Mouse (Mus musculus) hindbrain, embryonic 15.5 days (tissue): ENCODE measurements around the gene Gm45015. TPM values are rescaled to one million over a fixed set of nuclear protein-coding genes. Genes with fewer than 3 reads are reported as not detected.
"Not testable (repeated sequence)": the region's sequence is repeated elsewhere in the genome, so short reads cannot be mapped to it uniquely, and the experiment has no call there.

Experiments
- ATAC-seq: fragments of 200-750 bp; cut with Nextera tagmentation; 2 replicates; pipeline ENCODE4 v1.8.0; 2017; ENCODE audit warnings: low read depth, moderate number of reproducible peaks, moderate TSS enrichment; ENCODE audit not compliant: low FRiP score
- H3K27ac ChIP-seq: fragments of 300-500 bp; sonication (generic); replicated peaks from 2 replicates; pipeline ENCODE4 v1.5.1; 2015; ENCODE audit warnings: mild to moderate bottlenecking, inconsistent platforms
- H3K27me3 ChIP-seq: fragments of 300-500 bp; sonication (generic); 2 replicates; pipeline ENCODE4 v1.6.1; 2015; ENCODE audit warnings: control low read depth, inconsistent platforms
- H3K36me3 ChIP-seq: fragments of 300-500 bp; sonication (generic); 2 replicates; pipeline ENCODE4 v1.6.1; 2015; ENCODE audit warnings: control low read depth, inconsistent platforms
- H3K4me1 ChIP-seq: fragments of 300-500 bp; sonication (generic); replicated peaks from 2 replicates; pipeline ENCODE4 v1.6.1; 2015; ENCODE audit warnings: control low read depth, inconsistent platforms
- H3K4me2 ChIP-seq: fragments of 300-500 bp; sonication (generic); 2 replicates; pipeline ENCODE4 v1.6.1; 2015; ENCODE audit warnings: moderate library complexity, mild to moderate bottlenecking, inconsistent platforms
- H3K4me3 ChIP-seq: fragments of 300-500 bp; sonication (generic); 2 replicates; pipeline ENCODE4 v1.5.1; 2015; ENCODE audit warnings: mild to moderate bottlenecking, inconsistent platforms
- H3K9ac ChIP-seq: fragments of 300-500 bp; sonication (generic); 2 replicates; pipeline ENCODE4 v1.6.1; 2015; ENCODE audit warnings: inconsistent platforms
- H3K9me3 ChIP-seq: fragments of 300-500 bp; sonication (generic); 2 replicates; pipeline ENCODE4 v1.6.1; 2016; ENCODE audit warnings: control low read depth, inconsistent platforms
- WGBS: fragments of 180-500 bp; shearing (Covaris S2); methylation state at CpG from one replicate; pipeline ENCODE4 v1.1.7; 2015; 5-methylcytosine and 5-hydroxymethylcytosine counted together
- polyA plus RNA-seq: library from polyadenylated mRNA; unstranded; fragments of >200 nt; fragmentation: Nextera tagmentation; extraction: Ambion mirVana; gene quantifications from 2 replicates; pipeline ENCODE4 v1.2.1, GENCODE M21; 2015

Gene Gm45015
- polyA plus RNA-seq, 1 experiment from 2014 or later, result not detected

DNA sequence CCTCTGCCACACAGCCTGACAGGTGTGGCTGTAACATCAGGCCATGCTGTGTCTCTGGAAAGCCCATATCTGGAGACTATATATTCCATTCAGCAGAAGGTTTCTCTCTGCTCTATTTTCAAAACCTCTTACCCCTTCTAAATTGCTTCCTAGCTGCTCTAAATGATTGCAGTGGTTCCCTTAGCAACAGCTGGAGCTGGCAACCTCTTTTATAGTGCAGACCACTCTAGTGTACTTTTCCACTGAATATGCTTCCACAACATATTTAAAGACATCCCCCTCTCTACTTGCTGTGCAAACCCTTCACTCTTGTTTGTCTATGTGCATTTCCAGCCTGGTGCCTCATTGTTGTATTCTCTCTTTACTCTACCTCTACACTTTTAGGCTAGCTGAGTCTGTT lies 3.1 kb downstream of the Gm45015 start:
- Histone ChIP-seq H3K9me3 (no peaks in the 10 kb centered on the region), H3K36me3 (no peaks in the 10 kb centered on the region)
- ATAC-seq, result no peak

DNA sequence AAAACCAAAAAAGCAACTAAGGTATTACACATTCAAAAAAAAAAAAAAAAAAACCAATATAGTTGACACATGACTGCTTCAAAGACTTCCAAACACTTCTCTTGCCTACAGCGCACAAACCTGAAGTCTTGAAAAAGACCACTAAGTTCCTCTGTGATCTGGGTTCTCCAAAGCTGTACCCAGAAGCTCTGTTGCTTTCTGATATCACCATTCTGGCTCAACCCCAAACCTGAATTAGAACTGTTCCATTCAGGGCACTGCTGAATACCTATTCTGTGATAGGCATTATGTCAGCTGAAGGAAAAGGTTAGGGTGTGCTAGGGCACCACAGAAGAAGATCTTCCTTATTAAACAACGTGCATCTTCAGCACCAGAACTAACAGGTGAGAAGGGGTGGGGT lies 9.4 kb downstream of the Gm45015 start:
- H3K9ac ChIP-seq, result no peak overlapping the region
- 76% methylated on average over 2 of the region's 2 CpGs for WGBS
- ATAC-seq, result no peak

More for the DNA sequence above, 3.1 kb downstream of the Gm45015 start:
- Histone ChIP-seq H3K4me3 (no peak overlapping the region), H3K9ac (no peak overlapping the region), H3K27me3 (no peaks in the 10 kb centered on the region), H3K4me2 (no peak overlapping the region), H3K4me1 (no peaks in the 10 kb centered on the region), H3K27ac (no peak overlapping the region)

GRCm38 (mm10) chrX:73321029-73321428 lies 15.6 kb downstream of the Gm45015 start:
- H3K36me3 ChIP-seq, result no peaks in the 10 kb centered on the region
- no peak overlapping the region for H3K4me3 ChIP-seq
- no peak overlapping the region for H3K27ac ChIP-seq
- H3K9ac ChIP-seq, result no peak overlapping the region
- WGBS, result 86% methylated on average over 3 of the region's 3 CpGs
- no peaks in the 10 kb centered on the region for H3K4me1 ChIP-seq
- H3K27me3 ChIP-seq, result no peaks in the 10 kb centered on the region
- no peaks in the 10 kb centered on the region for H3K9me3 ChIP-seq
- ATAC-seq, result no peak
- H3K4me2 ChIP-seq, result no peak overlapping the region

More for the DNA sequence above, 9.4 kb downstream of the Gm45015 start:
- Histone ChIP-seq H3K27ac (no peak overlapping the region), H3K9me3 (no peaks in the 10 kb centered on the region), H3K4me1 (no peaks in the 10 kb centered on the region), H3K36me3 (no peaks in the 10 kb centered on the region), H3K4me3 (no peak overlapping the region), H3K4me2 (no peak overlapping the region), H3K27me3 (no peaks in the 10 kb centered on the region)

DNA sequence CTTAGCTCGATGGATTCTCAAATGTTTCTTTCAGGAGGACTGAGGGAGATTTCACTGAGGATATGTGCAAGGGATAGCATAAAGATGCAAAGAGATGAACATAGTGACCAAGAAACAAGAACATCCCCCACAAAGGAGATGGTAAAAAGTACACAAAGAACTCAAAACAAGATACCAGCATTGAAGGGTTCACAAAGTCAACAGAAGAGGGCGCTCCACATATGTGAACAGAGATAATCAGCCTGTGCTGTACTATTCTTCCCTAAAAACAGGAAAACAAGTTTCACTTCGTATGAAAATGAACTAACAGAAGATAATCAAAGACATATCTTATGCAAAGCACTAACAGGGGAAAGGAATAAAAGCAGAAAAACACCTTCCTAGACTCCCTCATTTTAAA lies 24.1 kb downstream of the Gm45015 start:
- no peak for ATAC-seq
- Histone ChIP-seq H3K4me1 (no peaks in the 10 kb centered on the region), H3K9me3 (no peaks in the 10 kb centered on the region), H3K27ac (no peak overlapping the region), H3K27me3 (no peaks in the 10 kb centered on the region), H3K4me2 (no peak overlapping the region), H3K36me3 (no peaks in the 10 kb centered on the region), H3K4me3 (no peak overlapping the region), H3K9ac (no peak overlapping the region)
- WGBS, result 42% methylated on average over 3 of the region's 3 CpGs

GRCm38 (mm10) chrX:73295745-73296144 lies 40.9 kb downstream of the Gm45015 start:
- H3K4me1 ChIP-seq, H3K4me2 ChIP-seq, H3K27ac ChIP-seq, H3K4me3 ChIP-seq, ATAC-seq, H3K36me3 ChIP-seq, H3K9me3 ChIP-seq, H3K9ac ChIP-seq, H3K27me3 ChIP-seq: not testable (repeated sequence)
- 89% methylated on average over 9 of the region's 10 CpGs for WGBS

DNA sequence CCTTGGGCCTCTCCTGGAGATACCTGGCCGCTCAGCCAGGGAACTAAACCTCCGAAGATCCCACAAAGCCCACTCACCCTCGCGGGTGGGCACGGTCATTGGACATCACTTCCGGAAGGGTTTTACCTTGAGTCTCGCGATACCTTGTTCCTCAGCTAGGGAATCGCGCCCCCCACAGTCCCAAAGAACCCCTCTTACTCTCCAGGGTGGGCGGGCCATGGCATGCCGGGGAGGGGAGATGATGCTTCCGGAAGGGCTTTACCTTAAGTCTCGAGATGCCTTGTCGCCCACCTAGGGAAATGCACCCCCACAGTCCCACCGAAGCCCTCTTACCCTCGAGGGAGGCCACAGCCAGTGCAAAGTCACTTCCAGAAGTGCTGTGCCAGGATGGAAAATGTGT lies 43.8 kb downstream of the Gm45015 start, which contains the start of the genes Xlr5a and Xlr5c:
Xlr5a (minus strand) TSS at position 101 of the 400 bp plus-strand sequence.
Xlr5c (minus strand) TSS at position 101 of the 400 bp plus-strand sequence.
- not testable (repeated sequence) for H3K36me3 ChIP-seq, ATAC-seq, H3K4me1 ChIP-seq, H3K9ac ChIP-seq, H3K4me3 ChIP-seq, H3K4me2 ChIP-seq, H3K9me3 ChIP-seq, H3K27me3 ChIP-seq, H3K27ac ChIP-seq
- 90% methylated on average over 15 of the region's 17 CpGs for WGBS

Other genes starting within 250 kb of the Gm45015 start
- 4.3 and 5.7 TPM in 2 replicates for gene Xlr3a, start 239.7 kb downstream of the Gm45015 start, polyA plus RNA-seq
- gene Gm14685, start 219.8 kb downstream of the Gm45015 start, polyA plus RNA-seq, result 0.52 and 1.2 TPM in 2 replicates
- gene Xlr5b, start 188.0 kb downstream of the Gm45015 start, polyA plus RNA-seq, result not detected in 2 replicates
- 0.64 TPM in 1 of 2 replicates, not detected in the other for gene DXBay18, start 187.4 kb downstream of the Gm45015 start, polyA plus RNA-seq
- not detected in 2 replicates for gene Spin2d, start 159.9 kb downstream of the Gm45015 start, polyA plus RNA-seq
- gene Xlr3b, start 144.6 kb downstream of the Gm45015 start, polyA plus RNA-seq, result 15.5 and 18.1 TPM in 2 replicates
- gene Xlr4b, start 122.5 kb downstream of the Gm45015 start, polyA plus RNA-seq, result 0.27 and 1.1 TPM in 2 replicates
- 34.6 and 35.7 TPM in 2 replicates for gene F8a, start 108.5 kb downstream of the Gm45015 start, polyA plus RNA-seq
- 0.43 and 0.49 TPM in 2 replicates for gene Xlr4c, start 93.7 kb downstream of the Gm45015 start, polyA plus RNA-seq
- 0.25 and 0.28 TPM in 2 replicates for gene Xlr3c, start 71.5 kb downstream of the Gm45015 start, polyA plus RNA-seq
- 0.19 TPM in 1 of 2 replicates, not detected in the other for gene Xlr5a, start 43.9 kb downstream of the Gm45015 start, polyA plus RNA-seq
- not detected in 2 replicates for gene Xlr5c, start 43.9 kb downstream of the Gm45015 start, polyA plus RNA-seq
- gene Zfp275, start 5.8 kb upstream of the Gm45015 start, polyA plus RNA-seq, result 10.4 and 10.8 TPM in 2 replicates
- not detected in 2 replicates for gene Gm18336, start 61.9 kb upstream of the Gm45015 start, polyA plus RNA-seq
- 1.2 and 1.4 TPM in 2 replicates for gene Zfp92, start 74.3 kb upstream of the Gm45015 start, polyA plus RNA-seq
- gene Trex2, start 98.5 kb upstream of the Gm45015 start, polyA plus RNA-seq, result not detected in 2 replicates
- gene Haus7, start 122.2 kb upstream of the Gm45015 start, polyA plus RNA-seq, result 65.6 and 71.9 TPM in 2 replicates
- 24.3 and 25.8 TPM in 2 replicates for gene Bgn, start 146.8 kb upstream of the Gm45015 start, polyA plus RNA-seq
- 6.6 and 8.6 TPM in 2 replicates for gene Atp2b3, start 166.2 kb upstream of the Gm45015 start, polyA plus RNA-seq